Mouse (Mus musculus) adrenal gland, adult 18-20 months (tissue): ENCODE data around the gene Elf1. TPM values are rescaled to one million over a fixed set of nuclear protein-coding genes. Genes with fewer than 3 reads are reported as not detected.

Experiments used
- DNase-seq, 2 experiments: peaks; one replicate each; pipeline ENCODE4 v3.0.0; 2021 to 2022; ENCODE audit warnings: low spot score in 2 of 2
- microRNA-seq, 2 experiments: library from miRNA; unstranded; fragments of <30 nt; microRNA quantifications; one replicate each; pipeline ENCODE4 v1.2.0; 2021; ENCODE audit warnings: borderline number of aligned reads in 2 of 2
- total RNA-seq, 2 experiments: library from RNA; stranded (reverse); gene quantifications; 1 replicate in 1 of 2; 2 replicates in 1 of 2; pipeline ENCODE4 v1.2.3; 2021

Elf1 gene
- total RNA-seq, 2 experiments from 2014 or later, result 19.2 to 23.1 TPM

DNA sequence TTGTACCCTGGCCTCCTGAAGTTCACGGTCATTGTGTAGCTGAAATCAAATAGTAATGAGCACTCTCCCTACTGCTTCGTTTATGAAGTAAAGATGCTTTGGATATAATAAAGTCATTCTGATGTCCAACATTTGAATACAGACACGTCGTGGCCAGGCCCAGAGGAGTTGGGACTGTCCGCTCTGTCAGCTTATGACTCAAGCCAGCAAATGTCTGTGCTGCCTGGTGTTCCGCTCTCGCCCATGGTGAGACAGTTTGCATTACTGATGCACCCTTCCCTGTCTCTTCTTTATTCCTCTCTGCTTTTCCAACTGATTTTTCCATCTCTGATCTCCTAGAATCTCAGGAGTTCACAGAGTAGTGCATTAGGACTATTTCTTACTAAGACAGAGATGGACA lies 138.8 kb downstream of the Elf1 start:
- no peak for DNase-seq

DNA sequence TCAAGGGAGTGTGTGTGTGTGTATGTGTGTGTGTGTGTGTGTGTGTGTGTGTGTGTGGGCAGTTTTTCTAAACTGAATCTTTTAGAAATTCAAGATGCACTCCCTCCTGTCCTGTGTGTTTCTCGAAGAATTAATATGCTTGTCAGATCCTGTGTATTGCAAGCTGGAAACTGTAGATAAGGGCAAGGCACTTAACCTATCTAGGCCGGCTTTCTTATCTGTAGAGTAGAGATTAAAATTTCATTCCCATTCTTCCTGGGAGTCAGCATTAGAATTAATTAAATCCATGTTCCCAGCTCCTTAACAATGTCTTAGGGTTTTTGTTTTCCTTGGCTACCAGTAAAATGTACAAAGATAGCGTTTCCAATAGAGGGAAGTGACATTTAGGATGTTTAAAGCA lies 140.1 kb downstream of the Elf1 start:
- DNase-seq, result no peak

Small RNAs within 50 kb of the gene (microRNA-seq; reads per million reads assigned to microRNA genes)
- 0 reads per million in 2 experiments for gene Gm27857

Other genes starting within 250 kb of the Elf1 start
- not detected for gene Zfp957, start 233.8 kb upstream of the Elf1 start, total RNA-seq
- 100 to 1,000 TPM; 152 to 273 TPM for gene Rgcc, start 179.5 kb upstream of the Elf1 start, total RNA-seq
- gene Naa16, start 90.4 kb upstream of the Elf1 start, total RNA-seq, result 10 to 100 TPM; 22.7 to 25.1 TPM
- gene Mtrf1, start 83.4 kb upstream of the Elf1 start, total RNA-seq, result 1 to 10 TPM; 4.3 to 4.7 TPM
- 1 to 10 TPM; 7.0 to 8.7 TPM for gene Kbtbd7, start 54.7 kb upstream of the Elf1 start, total RNA-seq
- gene Kbtbd6, start 29.4 kb upstream of the Elf1 start, total RNA-seq, result under 1 TPM; 0.16 to 0.27 TPM
- gene Wbp4, start 326 bp downstream of the Elf1 start, total RNA-seq, result 10 to 100 TPM; 31.6 to 39.4 TPM
- 100 to 1,000 TPM in 1 of 2 experiments, 10 to 100 TPM in 1; 79.4 to 121 TPM for gene Sugt1, start 106.5 kb downstream of the Elf1 start, total RNA-seq
- 1 to 10 TPM in 1 of 2 experiments, under 1 TPM in 1; 0.93 to 2.0 TPM for gene Cnmd, start 181.0 kb downstream of the Elf1 start, total RNA-seq